Mouse (Mus musculus): Measurements from ENCODE around the gene Tspan18.
A peak's percentile ranks its signal among the peaks of the same experiment; 100 is the strongest.

Tspan18 gene

DNA sequence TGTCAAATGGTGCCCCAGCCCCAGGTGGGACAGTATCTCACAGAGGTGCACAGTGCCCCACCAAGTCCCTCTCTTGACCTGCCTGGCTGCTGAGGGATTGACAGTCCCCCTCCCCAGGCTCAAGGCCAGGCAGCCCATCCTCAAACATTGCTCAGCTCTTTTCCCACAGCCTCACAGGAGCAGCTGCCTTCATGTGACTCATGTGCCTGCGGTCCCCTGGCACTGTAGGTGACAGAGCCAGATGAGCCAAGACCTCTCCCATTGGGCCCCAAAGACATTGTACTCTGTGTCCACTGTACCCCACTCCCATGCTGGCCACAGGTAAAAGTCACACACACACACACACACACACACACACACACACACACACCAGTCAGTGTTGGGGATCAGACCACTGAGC lies 128.2 kb downstream of the Tspan18 start:
- no peak for DNase-seq

DNA sequence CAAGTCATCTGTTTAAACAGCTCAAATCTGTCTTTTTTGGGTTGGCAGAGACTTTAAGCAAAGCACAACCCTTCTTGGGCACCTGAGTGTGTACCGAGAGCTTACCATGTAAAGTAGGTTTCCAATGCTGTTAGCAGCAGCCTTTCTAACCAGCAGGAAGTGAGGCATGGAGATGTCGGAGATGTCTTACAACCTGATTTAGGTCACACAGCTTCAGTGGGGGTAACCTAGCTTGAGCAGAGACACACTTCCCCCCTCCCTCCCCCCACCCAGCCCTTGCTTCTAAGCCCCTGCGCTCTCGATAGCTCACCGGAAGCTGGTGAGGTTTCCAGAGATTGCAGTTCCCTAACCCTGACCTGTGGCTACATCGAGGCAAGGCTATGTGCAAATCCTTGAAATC lies 129.7 kb downstream of the Tspan18 start:
- DNase-seq, result no peak

GRCm38 (mm10) chr2:93203682-93204081 lies 130.6 kb downstream of the Tspan18 start:
- peak; percentile 44 to 52 for DNase-seq

GRCm38 (mm10) chr2:93202782-93203181 lies 131.5 kb downstream of the Tspan18 start:
- no peak for DNase-seq

GRCm38 (mm10) chr2:93201997-93202396 lies 132.3 kb downstream of the Tspan18 start:
- DNase-seq, result no peak

DNA sequence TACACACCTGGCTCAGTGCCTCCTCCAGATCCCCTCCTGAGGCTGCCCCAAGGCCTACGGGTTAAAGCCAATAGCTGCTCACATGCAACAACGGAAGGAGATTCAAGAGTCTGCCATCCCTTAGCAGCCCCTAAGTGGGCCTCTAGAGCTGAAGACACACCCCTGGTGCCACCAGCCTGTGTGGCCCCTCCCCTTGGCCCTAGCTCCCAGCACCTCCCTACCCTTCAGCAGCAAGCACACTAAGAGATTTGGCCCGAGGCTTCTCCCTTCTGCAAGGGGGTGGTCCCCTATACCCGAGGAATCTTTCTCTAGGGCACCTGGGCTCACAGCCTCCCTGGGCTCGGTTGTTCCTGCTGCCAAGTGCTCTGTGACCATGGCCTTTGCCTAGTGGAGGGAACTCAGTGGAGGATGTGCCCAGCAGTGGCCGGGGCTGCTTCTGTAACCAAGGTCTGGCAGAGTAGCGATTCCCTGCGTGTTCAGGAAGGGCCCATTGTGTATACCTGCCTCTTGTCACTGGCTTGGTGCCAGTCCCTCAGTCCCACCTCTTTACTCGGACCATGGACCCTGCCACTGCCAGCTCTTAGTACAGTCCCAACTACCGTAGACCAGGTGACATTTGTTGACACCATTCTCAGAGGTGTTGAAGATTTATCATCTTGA lies 133.5 kb downstream of the Tspan18 start:
- DNase-seq, result no peak

GRCm38 (mm10) chr2:93199531-93199974 lies 134.8 kb downstream of the Tspan18 start:
- DNase-seq, result peak; percentile 48 to 58

GRCm38 (mm10) chr2:93198846-93199245 lies 135.5 kb downstream of the Tspan18 start:
- DNase-seq, result peak; percentile 87 to 91

DNA sequence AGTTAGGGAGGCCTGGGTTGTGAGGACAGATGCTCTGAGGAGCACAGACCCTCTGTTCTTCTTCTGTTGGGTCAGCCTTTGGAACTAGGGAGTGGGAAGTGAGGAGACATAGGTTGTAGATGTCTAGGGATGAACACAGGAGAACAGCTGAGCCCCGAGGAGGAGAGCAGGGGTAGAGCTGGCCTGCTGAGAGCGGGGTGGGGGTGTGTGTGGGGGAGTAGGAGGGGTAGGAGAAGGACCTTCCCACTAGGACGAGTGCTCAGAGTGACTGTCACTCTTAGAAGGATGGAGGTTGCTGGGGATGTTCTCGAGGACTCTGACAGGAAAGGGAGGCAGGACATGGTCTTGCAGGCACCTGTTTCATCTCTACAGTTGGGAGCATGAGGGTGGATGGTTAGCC lies 140.5 kb downstream of the Tspan18 start:
- DNase-seq, result no peak

- DNase-seq, result peak; percentile 55 to 66
Observed at GRCm38 (mm10) chr2:93192671-93193080, 141.6 kb downstream of the Tspan18 start.

DNA sequence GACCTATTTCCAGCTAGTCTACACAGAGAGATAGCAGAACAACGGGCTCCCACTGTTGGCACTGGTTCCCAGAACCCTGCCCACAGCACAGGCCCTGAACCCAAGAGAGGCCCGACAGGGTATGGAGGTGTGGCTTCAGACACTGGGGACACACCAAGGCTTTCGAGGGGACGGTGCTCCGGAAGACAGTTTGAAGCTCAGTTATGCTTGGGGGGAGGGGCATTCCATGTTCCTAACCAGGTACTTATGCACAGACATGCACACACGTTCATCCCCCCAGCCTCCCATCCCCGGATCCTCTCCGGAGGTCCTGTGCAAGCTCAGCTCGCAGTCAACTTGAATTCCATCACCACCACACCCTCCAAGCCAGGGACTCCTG lies 142.1 kb downstream of the Tspan18 start:
- no peak for DNase-seq

DNA sequence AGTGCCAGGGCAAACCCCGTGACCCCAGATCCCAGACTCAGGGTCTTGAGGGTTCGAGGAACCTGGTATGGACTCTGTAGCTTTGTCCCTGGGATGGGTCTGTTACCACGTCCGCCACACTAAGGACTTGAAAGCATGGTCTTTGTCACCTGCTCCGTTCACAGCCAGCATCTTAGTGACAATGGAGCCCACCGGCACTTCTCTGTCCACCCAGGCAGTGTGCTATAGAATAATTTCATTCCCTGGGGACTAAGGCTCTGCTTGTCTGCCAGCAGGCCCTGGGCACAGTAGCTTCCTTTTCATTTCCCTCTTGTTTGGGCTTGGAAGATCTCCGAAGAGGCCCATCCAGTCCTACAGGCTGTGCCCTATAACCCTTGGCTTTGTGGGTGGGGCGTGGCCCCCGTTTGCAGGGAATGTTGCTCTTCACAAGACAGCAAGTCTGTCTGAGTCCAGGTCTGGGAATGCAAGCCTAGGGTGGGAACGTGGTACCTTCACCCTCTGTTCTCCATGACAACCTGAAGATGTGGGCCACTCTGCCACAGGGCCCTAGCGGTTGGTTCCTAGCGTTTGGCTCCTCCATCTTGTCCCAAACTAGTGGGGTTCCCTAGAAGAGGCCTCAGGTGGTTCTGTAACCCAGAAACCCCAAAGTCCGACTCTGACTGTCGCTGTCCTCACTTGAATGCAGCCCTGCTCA lies 142.7 kb downstream of the Tspan18 start:
- DNase-seq, result no peak

DNA sequence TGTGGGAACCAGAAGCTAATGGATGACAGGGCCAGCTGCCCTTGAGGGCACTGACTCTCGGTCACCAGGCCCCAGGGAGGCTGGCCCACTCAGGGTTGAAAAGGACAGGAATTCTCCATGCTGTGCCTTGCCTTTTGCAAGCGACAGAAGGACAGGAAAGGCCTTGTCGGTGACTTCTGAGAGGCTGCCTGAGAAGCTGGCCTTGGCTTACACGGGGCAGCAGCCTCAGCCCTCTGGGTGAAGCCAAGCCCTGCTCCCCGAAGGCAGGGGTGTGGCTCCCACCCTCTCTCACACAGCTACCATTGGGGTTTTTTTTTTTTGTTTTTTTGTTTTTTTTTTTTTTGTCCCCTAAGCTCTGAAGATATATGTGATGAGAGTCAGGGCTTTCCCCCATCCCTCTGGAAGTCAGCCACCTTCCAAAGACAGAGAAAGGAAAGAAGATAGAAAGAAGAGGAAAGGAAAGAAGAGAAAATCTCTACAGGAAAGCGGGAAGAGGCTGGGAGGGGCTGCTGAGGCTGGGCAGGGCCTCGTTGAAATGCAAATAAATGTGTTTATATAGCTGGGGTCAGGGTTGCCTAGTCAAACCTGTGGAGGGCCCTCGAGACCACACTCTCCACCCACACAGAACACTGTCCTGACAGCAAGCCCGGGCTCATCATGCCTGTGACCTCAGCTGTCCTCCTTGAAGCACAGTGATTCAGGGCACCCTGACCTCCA lies 143.4 kb downstream of the Tspan18 start:
- DNase-seq, result peak in 1 of 2 experiments; percentile 38

DNA sequence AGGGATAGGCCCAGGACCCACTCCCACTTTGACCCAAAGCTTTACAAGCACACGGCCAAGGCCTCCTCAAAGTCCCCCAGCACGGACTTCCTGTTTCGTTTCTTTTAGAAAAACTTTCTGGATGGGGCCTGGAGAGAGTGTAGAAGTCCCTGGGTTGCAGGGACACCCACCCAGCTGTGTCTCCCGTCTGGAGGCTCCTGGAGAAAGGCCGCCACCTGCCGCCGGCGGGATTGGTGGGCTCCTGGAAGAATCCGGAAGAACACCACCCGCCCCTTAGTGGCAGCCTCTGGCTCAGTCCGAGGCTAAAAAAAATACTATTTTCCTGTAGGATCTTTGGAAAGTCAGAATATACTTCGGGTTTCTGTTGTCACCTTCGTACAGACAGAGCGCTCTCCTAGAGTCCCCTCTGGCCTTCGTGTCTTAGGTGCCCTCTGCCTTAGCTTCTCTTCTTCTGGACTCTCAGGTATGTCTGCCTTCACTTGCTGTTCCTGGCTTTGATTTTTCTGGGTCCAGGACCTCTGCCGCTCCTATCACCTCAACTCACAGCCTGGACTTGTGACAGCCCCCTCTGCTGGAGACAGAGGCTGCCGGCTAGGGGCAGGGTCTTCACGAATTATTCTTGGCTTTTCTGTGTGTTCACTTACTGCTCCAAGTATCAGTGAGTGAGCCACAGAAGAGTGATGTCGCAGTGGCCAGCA lies 145.4 kb downstream of the Tspan18 start:
- DNase-seq, result peak; percentile 54 to 60

GRCm38 (mm10) chr2:93188020-93188760 lies 146.1 kb downstream of the Tspan18 start:
- peak in 1 of 2 experiments; percentile 39 for DNase-seq

DNA sequence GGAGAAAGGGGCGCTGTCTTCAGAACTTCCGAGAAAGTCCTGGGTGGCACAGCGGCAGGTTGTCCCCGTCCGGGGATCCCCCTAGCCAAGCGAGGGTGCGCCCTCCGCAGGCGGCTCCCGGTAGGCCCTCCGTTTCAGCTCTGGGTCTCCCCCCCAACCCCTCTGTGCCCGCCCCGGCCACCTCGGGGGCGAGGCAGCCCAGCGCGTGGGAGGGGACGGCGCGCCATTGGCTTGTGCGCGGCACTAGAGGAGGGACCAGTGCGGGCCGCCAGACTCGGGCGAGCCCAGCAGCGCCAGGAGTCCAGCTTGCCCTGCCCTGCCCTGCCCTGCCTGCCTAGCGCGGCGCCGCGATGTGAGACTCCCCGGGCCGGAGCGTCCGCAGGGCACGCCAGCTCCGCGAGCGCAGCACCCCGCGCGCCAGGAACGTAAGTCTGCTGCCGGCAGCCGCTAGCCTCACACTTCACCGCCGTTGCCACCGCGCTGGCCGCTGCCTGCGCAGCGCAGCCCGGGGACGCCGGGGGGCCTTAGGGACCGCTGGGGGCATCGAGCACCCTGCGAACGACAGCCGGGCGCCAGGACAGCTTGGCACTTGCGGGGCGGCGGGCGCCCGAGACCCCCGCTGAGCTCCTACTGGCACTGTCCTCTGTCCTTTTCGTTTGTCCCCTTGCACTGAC lies 146.8 kb downstream of the Tspan18 start, which contains the start of gene Trp53i11:
TSS of gene Trp53i11 (plus strand) at position 226 of the 674 bp plus-strand sequence.
- DNase-seq, result peak; percentile 92 to 95

DNA sequence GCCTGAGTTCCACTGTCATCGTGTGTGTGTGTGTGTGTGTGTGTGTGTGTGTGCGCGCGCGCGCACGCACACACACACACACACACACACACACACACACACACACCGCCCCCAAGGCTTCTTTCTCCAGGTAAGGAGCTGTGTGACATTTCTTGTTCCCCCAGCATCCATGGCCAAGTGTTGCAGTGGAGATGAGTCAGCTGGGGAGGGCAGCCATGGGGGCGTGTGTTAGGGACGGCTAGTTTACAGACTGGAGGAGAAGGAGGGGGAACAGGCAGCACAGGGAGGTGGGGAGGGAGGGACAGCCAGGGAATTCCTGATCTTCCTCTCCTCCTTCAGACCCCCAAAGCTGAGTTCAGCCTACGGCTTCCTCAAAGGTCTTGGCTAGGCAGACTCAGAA lies 151.4 kb downstream of the Tspan18 start:
- DNase-seq, result no peak

DNA sequence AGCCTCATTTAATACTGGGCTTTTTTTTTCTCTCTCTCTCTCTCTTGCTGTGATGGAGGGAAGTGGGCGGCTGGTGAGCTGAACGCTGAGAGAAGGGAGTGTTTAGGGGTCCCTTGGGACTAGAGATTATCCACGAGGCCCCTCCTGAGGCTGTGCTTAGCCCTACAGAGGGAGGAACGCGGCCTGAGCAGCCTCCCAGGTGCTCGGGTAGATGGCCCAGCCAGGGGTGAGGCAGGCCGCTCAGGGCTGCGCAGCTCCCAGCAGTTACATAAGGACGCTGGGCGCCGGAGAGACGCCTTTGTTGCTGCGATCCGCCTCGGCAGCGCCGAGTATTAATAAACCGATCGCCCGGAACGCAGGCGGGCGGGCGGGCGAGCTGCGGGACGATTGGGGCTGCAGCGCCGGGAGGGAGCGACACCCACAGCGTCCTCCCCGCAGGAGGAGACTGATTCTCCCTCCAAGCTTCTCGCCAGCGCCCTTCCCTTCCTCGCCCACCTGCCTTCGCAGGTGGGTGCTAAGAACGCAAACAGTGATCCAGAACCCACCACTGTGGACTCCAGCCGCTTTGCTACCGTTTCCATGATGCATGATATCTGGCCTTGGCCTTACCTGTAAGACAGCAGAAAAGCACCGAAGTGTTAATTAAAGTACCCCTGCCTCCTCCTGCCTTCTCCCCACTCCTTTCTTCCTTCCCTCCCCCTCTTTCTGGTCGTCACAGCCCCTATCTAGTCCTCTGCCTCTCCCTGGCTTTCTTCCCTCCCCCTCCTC lies 154.0 kb downstream of the Tspan18 start:
- DNase-seq, result peak in 1 of 2 experiments; percentile 44

- no peak for DNase-seq
Observed at GRCm38 (mm10) chr2:93179603-93180002, 154.7 kb downstream of the Tspan18 start.

GRCm38 (mm10) chr2:93178313-93178677 lies 156.0 kb downstream of the Tspan18 start:
- no peak for DNase-seq
